Mouse (Mus musculus) testis, adult 2 months (tissue): ENCODE data around the gene Slc16a6. TPM values are rescaled to one million over a fixed set of nuclear protein-coding genes. Genes with fewer than 3 reads are reported as not detected.

Experiments used
- H3K27ac ChIP-seq: fragments of 200-500 bp; 2 replicates; pipeline ENCODE4 v1.5.1; 2012; ENCODE audit warnings: low read depth, low read length; ENCODE audit not compliant: control insufficient read depth, insufficient read depth
- H3K27me3 ChIP-seq: fragments of 200-500 bp; 2 replicates; pipeline ENCODE4 v1.6.1; 2012; ENCODE audit warnings: mild to moderate bottlenecking, low read length, moderate library complexity; ENCODE audit not compliant: control insufficient read depth, insufficient read depth
- H3K36me3 ChIP-seq: fragments of 200-500 bp; 2 replicates; pipeline ENCODE4 v1.6.1; 2012; ENCODE audit warnings: mild to moderate bottlenecking, low read length; ENCODE audit not compliant: control insufficient read depth, insufficient read depth
- H3K4me1 ChIP-seq: fragments of 200-500 bp; 2 replicates; pipeline ENCODE4 v1.6.1; 2012; ENCODE audit warnings: low read length; ENCODE audit not compliant: control insufficient read depth, insufficient read depth
- H3K4me3 ChIP-seq: fragments of 200-500 bp; 2 replicates; pipeline ENCODE4 v1.5.1; 2012; ENCODE audit warnings: low read depth, mild to moderate bottlenecking, low read length, moderate library complexity, mixed read lengths; ENCODE audit not compliant: control insufficient read depth
- CTCF ChIP-seq: fragments of 200-500 bp; IDR thresholded peaks from 2 replicates; pipeline ENCODE4 v1.5.1; 2012; ENCODE audit warnings: low read depth, mild to moderate bottlenecking, inconsistent platforms, low read length, moderate library complexity; ENCODE audit not compliant: control insufficient read depth, insufficient read depth, insufficient replicate concordance
- POLR2A ChIP-seq: fragments of 200-500 bp; IDR thresholded peaks from 2 replicates; pipeline ENCODE4 v1.6.1; 2012; ENCODE audit warnings: low read depth, mild to moderate bottlenecking, inconsistent platforms, low read length, moderate library complexity; ENCODE audit not compliant: control insufficient read depth
- polyA plus RNA-seq: library from polyadenylated mRNA; depleted of rRNA; stranded (reverse); fragments of >200 nt; gene quantifications from 2 replicates; pipeline ENCODE4 v1.2.3, GENCODE M21; 2012

Gene Slc16a6
- polyA plus RNA-seq, 1 experiment, result 1.9 TPM

DNA sequence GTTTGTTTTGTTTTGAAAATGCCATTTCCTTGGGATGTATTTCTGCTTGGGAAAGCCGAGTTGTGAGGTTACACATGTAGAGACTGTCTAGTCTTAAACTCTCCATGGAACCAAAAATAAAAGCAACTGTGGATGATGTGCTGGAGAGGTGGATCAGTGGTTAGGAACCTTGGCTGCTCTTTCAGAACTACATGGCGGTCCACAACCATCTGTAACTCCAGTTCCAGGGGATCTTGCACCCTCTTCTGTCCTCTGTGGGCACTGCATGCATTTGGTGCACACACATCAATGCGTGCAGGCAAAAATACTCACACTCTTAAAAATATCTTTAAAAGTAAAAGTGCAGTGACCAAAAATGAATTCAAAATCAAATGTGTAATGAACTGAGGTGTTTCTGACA is 32.3 kb downstream of the Slc16a6 start:
- no peak overlapping the region for H3K27ac ChIP-seq
- TF ChIP-seq CTCF (peak; percentile 38; the same call in 1 of the 2 replicates), POLR2A (no peak)
- H3K4me1 ChIP-seq, result peaks cover 7% of the 10 kb centered on the region

DNA sequence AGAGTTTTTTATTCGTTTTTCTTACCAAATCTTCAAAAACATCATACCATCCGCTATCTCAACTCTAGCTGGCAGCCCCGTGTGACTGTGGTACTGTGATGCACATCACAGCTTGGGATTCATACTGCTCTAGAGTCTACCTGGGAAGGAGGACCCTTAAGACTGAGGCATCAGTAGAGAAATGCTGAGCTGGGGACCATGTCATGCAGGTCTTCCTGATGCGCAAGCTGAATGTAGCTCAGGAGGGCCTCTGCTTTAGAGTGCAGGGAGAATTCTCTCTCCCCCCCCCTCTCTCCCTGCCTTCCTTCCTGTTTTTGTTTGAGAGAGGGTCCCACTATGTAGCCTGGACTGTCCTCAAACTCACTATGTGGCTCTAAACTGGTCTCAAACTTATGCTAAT is 32.8 kb downstream of the Slc16a6 start:
- Histone ChIP-seq H3K4me1 (peaks cover 7% of the 10 kb centered on the region), H3K27ac (no peak overlapping the region), H3K4me3 (no peak overlapping the region), H3K36me3 (no peaks in the 10 kb centered on the region; the same call in 1 of the 2 replicates), H3K27me3 (no peaks in the 10 kb centered on the region)
- TF ChIP-seq POLR2A (no peak), CTCF (no peak)

More for the DNA sequence above, 32.3 kb downstream of the Slc16a6 start:
- H3K27me3 ChIP-seq, result no peaks in the 10 kb centered on the region
- H3K36me3 ChIP-seq, result no peaks in the 10 kb centered on the region; the same call in 1 of the 2 replicates
- H3K4me3 ChIP-seq, result no peak overlapping the region

DNA sequence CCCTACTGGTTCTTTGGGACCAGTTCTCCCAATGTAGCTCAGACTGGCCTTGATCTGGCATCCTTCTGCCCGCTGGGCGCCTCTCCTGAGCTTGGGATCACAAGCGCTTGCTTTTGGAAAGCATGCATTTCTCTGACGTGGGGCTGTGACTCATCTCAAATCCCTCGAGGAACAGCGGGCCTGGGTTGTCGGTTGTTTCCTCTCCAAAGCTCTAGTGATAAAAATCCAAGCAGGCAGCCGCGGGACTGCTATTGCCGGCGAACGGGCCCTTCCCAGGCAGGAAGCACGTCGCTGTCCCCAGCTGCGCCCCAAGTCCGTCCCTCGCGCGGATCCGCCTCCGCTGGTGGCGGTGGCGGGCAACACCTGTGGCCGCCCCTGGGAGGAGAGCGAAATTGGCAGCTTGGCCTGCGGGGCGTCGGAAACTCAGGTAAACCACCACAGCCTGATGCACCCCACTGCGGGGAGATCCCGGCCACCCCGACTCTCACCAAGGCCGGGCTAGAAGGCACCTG is 33.5 kb downstream of the Slc16a6 start:
- no peak overlapping the region; the same call in 1 of the 2 replicates for H3K27ac ChIP-seq
- H3K4me3 ChIP-seq, result peak overlapping the region; percentile 70
- H3K4me1 ChIP-seq, result peaks cover 7% of the 10 kb centered on the region
- TF ChIP-seq CTCF, result no peak
- no peak; the same call in 1 of the 2 replicates for TF ChIP-seq POLR2A
- no peaks in the 10 kb centered on the region; the same call in 1 of the 2 replicates for H3K36me3 ChIP-seq
- no peaks in the 10 kb centered on the region for H3K27me3 ChIP-seq

DNA sequence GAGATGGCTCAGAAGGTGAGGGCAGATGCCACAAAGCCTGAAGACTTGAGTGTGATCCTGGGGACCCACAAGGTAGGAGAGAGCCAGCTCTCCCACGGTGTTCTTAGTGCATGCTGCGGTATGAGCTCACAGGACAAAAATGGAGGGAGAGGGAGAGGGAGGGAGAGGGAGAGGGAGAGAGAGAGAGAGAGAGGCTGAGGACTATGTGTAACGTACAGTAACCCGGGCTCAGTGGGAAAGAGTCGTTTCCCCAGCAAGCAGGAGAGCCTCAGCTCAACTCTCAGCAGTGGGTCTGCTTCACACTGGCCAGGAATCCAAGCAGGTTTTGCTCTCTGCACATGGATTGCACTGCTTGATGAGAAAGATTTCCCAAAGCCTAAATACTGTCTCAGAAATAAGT is 34.2 kb downstream of the Slc16a6 start:
- H3K4me1 ChIP-seq, result peaks cover 7% of the 10 kb centered on the region
- TF ChIP-seq POLR2A, result no peak
- no peak for TF ChIP-seq CTCF
- no peaks in the 10 kb centered on the region for H3K27me3 ChIP-seq
- H3K27ac ChIP-seq, result no peak overlapping the region
- no peaks in the 10 kb centered on the region; the same call in none of the 2 replicates for H3K36me3 ChIP-seq
- H3K4me3 ChIP-seq, result no peak overlapping the region

DNA sequence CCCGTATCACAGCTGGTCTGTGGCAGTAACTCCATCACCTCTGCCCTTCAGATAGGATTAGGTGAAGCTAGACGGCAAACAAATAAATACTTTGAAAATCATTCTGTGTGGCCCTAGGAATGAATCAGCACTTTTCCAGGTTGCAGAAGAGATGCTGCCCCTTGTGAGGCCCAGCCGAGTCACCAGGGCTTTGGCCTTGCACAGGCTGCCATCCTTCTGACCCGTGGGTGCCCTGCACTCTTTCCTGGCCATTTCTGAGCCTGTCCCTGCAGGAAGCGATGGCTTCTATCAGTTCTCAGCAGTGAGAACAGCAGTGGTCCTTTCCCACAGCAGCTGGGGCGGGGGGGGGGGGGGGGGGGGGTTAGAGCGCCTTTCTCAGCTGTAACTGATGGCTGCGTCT is 36.5 kb downstream of the Slc16a6 start:
- no peaks in the 10 kb centered on the region for H3K27me3 ChIP-seq
- TF ChIP-seq POLR2A (no peak), CTCF (no peak)
- no peak overlapping the region for H3K27ac ChIP-seq
- peaks cover 7% of the 10 kb centered on the region for H3K4me1 ChIP-seq
- H3K36me3 ChIP-seq, result no peaks in the 10 kb centered on the region; the same call in none of the 2 replicates
- H3K4me3 ChIP-seq, result no peak overlapping the region

DNA sequence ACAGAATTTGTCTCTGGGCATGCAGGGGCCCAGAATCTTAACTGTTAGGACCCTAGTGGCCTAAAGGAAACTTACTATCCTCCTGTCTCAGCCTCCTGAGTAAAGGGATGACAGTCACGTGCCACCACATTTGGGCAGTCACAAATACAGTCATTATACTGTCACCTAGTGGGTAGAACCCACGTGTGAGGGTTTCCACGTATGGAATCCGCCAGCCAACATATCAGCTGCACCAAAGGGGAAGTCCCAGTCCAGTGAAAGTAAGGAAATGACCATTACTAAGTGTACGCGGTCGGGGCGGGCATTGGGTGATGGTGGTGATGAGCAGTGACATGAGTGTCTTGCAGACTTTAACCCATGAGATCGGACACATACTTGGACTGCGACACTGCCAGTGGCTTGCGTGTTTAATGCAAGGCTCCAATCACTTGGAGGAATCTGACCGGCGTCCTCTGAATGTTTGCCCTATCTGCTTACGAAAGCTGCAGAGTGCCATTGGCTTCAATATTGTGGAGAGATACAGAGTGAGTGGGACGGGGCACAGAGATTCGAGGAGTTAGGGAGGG is 39.1 kb downstream of the Slc16a6 start:
- Histone ChIP-seq H3K4me1 (peaks cover 1% of the 10 kb centered on the region; the same call in 1 of the 2 replicates), H3K27ac (no peak overlapping the region), H3K4me3 (no peak overlapping the region), H3K36me3 (peaks cover 2% of the 10 kb centered on the region), H3K27me3 (no peaks in the 10 kb centered on the region)
- TF ChIP-seq CTCF, result no peak
- TF ChIP-seq POLR2A, result no peak

DNA sequence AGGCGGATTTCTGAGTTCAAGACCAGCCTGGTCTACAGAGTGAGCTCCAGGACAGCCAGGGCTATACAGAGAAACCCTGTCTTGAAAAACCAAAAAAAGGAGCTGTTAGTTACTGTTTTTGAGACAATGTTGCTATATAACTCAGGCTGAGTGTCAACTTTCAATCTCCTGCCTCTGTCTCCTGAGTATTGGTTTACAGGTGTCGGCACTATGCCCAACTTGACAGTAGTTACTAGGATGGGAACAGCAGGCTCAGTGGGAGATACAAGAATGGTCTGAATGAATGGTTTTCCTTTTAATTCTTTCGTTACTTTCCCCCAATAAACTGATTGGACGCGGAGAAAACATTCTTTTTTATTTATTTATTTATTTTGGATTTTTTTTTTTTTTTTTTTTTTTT is 46.0 kb downstream of the Slc16a6 start:
- no peak overlapping the region for H3K27ac ChIP-seq
- peaks cover 2% of the 10 kb centered on the region for H3K36me3 ChIP-seq
- TF ChIP-seq POLR2A, result no peak
- H3K27me3 ChIP-seq, result no peaks in the 10 kb centered on the region
- no peak overlapping the region for H3K4me3 ChIP-seq
- H3K4me1 ChIP-seq, result peaks cover 3% of the 10 kb centered on the region; the same call in 1 of the 2 replicates

DNA sequence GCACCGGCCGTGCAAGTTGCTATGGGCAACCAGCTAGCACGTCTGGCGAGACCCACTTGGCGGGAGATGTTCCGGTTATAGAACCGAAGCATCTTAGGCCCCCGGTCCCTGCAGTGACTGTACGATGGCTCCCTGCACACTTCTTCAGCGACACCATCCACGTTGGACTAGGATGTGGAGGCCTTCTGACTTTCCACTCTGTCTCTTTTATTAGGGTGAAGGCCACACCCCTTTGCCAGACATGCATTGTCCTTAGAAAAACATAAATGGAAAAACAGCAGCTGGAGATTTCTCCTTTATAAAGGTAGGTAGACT is 47.2 kb downstream of the Slc16a6 start:
- no peak for TF ChIP-seq CTCF
- H3K27me3 ChIP-seq, result no peaks in the 10 kb centered on the region
- H3K36me3 ChIP-seq, result peaks cover 2% of the 10 kb centered on the region
- H3K27ac ChIP-seq, result peak overlapping the region; percentile 84
- H3K4me3 ChIP-seq, result peak overlapping the region; percentile 97
- peaks cover 3% of the 10 kb centered on the region; the same call in 1 of the 2 replicates for H3K4me1 ChIP-seq
